Mouse (Mus musculus): ENCODE results near the gene Sh3bp5. TPM values are rescaled to one million over a fixed set of nuclear protein-coding genes. Genes with fewer than 3 reads are reported as not detected.

The Sh3bp5 gene
- polyA plus RNA-seq, 2 experiments = 22.2 to 49.1 TPM

GRCm38 (mm10) chr14:31428211-31429003 is 7.5 kb downstream of the Sh3bp5 start:
- peaks cover 38% of the 10 kb centered on the region for H3K36me3 ChIP-seq (ENCODE audit: control insufficient read depth, insufficient read depth, low read length)
- H3K27ac ChIP-seq (replicated peaks; ENCODE audit: low read depth, low read length) = no peak overlapping the region
- no peak overlapping the region for H3K9ac ChIP-seq (ENCODE audit: low read depth, low read length, severe bottlenecking)
- no peak overlapping the region for H3K4me2 ChIP-seq (replicated peaks; ENCODE audit: low read depth, low read length, severe bottlenecking)
- peaks cover 4% of the 10 kb centered on the region; the same call in 1 of the 2 replicates for H3K9me3 ChIP-seq (ENCODE audit: control insufficient read depth, low read length)
- no peak overlapping the region for H3K4me3 ChIP-seq (replicated peaks; ENCODE audit: low read length)
- peaks cover 22% of the 10 kb centered on the region for H3K4me1 ChIP-seq (ENCODE audit: control insufficient read depth, insufficient read depth, low read length)
- ATAC-seq (ENCODE audit: low FRiP score, low read depth) = no peak
- TF ChIP-seq POLR2A (IDR thresholded peaks at IDR 0.05; ENCODE audit: borderline replicate concordance, extremely low read depth, insufficient read depth, insufficient read length) = no peak
- 71% methylated on average over 15 of the region's 15 CpGs for WGBS
- DNase-seq (ENCODE audit: low spot score) = no peak
- no peaks in the 10 kb centered on the region for H3K27me3 ChIP-seq (ENCODE audit: control insufficient read depth, insufficient read depth, low read length)

DNA sequence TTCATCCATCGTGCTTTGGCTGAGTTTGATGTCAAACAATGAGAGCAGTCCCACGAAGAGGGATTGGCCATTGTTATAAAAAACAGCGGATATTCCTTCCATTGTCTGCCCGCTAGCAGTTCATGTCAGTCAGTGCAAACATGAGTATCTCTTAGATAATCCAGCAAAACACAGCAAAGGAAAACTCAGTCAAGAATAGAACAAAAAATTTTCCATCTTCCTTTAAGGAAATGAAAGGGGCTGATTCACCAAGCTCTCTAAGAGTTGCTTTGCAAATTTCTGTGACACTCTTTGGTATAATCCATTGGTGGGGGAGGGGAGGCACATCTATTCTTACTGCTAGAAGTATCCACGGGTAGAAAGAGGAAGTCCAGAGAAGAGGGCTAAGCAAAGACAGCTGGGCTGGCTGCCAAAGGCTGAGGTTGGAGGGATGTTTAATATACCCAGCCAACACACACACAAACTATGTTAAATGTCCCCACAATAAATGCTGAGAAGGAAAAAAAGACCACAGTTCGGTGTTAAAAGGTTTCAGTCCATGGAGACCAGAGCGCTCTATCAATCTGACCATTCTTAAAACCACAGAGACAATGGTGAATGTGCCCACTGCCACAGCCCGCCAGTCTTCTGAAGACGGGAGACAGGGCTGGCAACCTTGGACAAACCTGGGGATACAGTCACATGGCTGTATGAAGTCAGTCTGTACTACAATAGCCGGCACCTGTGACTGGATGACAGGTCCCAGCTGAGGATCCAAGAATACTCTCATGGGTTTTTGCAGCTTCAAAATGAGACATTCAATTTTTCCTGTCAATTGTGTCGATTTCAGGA is 12.7 kb downstream of the Sh3bp5 start:
- Histone ChIP-seq H3K36me3 (ENCODE audit: control insufficient read depth, insufficient read depth, low read length) (peaks cover 28% of the 10 kb centered on the region), H3K4me3 (replicated peaks; ENCODE audit: low read length) (no peak overlapping the region), H3K27me3 (ENCODE audit: control insufficient read depth, insufficient read depth, low read length) (no peaks in the 10 kb centered on the region), H3K4me2 (replicated peaks; ENCODE audit: low read depth, low read length, severe bottlenecking) (no peak overlapping the region), H3K4me1 (ENCODE audit: control insufficient read depth, insufficient read depth, low read length) (no peaks in the 10 kb centered on the region), H3K9ac (ENCODE audit: low read depth, low read length, severe bottlenecking) (no peak overlapping the region), H3K9me3 (ENCODE audit: control insufficient read depth, low read length) (peaks cover 4% of the 10 kb centered on the region; the same call in 1 of the 2 replicates), H3K27ac (replicated peaks; ENCODE audit: low read depth, low read length) (no peak overlapping the region)
- ATAC-seq (ENCODE audit: low FRiP score, low read depth) = 0 out of 2 replicates have a peak, but pooled peaks have one; percentile 26
- peak; percentile 70 for DNase-seq (ENCODE audit: low spot score)
- 79% methylated on average over 11 of the region's 11 CpGs for WGBS
- no peak for TF ChIP-seq POLR2A (IDR thresholded peaks at IDR 0.05; ENCODE audit: borderline replicate concordance, extremely low read depth, insufficient read depth, insufficient read length)

DNA sequence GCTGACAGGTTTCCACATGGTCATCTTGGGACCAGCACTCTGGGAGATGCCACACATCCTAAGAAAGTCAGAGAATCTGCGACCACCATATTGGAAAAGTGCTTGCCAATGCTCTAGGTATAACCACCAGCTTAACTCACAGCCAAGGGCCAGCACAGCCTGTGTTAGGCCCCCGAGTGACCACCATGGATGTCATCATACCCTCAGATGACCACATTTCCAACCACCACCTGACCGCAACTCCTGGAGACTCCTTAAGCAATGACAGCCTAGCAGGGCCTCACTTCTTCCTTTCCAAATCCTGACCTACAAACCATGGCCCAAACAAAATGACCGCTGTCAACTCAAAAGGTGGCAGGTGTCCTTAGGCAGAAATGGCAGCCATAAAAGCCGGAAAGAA is 13.5 kb downstream of the Sh3bp5 start:
- peaks cover 20% of the 10 kb centered on the region for H3K36me3 ChIP-seq (ENCODE audit: control insufficient read depth, insufficient read depth, low read length)
- 97% methylated on average over 5 of the region's 5 CpGs for WGBS
- no peak overlapping the region for H3K27ac ChIP-seq (replicated peaks; ENCODE audit: low read depth, low read length)

DNA sequence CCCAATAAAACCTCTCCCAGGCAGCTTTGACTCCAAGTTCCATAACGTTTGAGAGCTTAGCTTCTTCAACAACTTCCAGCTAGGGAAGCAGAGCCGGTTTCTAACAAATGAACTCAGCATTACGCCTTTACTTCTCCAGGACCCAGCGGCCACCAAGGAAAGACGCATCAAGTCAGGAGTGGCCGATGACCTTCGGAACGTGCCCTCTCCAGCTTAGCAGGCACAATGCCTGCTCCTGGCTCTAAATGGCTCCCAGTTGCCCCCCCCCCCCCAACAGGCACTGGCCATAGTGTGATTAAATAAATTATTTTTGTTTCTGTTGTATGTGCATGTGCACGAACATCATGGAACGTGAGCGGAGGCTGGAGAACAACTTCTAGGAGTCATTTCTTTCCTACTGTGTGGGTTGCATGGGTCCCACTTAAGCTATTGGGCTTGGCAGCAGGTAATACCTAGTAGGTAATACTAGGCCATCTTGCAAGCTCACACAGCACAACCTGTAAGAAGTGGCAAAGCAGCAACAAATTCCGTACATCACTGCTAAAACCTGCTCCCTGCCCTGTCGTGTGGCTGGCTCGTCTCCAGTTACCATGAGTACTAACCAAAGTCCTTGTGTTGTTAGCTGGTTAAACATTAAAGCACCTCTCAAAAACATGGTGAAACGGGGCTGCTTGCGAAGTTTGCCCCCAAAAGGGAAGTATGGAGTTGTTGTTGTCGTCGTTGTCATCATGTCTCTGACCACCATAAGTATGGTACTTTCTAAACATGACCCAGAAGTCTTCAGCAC is 14.2 kb downstream of the Sh3bp5 start:
- WGBS = 88% methylated on average over 18 of the region's 18 CpGs
- ATAC-seq (ENCODE audit: low FRiP score, low read depth) (no peak), DNase-seq (ENCODE audit: low spot score) (no peak)
- no peaks in the 10 kb centered on the region for H3K4me1 ChIP-seq (ENCODE audit: control insufficient read depth, insufficient read depth, low read length)
- H3K27ac ChIP-seq (replicated peaks; ENCODE audit: low read depth, low read length) = no peak overlapping the region
- no peak overlapping the region for H3K4me2 ChIP-seq (replicated peaks; ENCODE audit: low read depth, low read length, severe bottlenecking)
- no peak overlapping the region for H3K9ac ChIP-seq (ENCODE audit: low read depth, low read length, severe bottlenecking)
- no peaks in the 10 kb centered on the region for H3K27me3 ChIP-seq (ENCODE audit: control insufficient read depth, insufficient read depth, low read length)
- peaks cover 13% of the 10 kb centered on the region for H3K36me3 ChIP-seq (ENCODE audit: control insufficient read depth, insufficient read depth, low read length)
- peaks cover 4% of the 10 kb centered on the region; the same call in 1 of the 2 replicates for H3K9me3 ChIP-seq (ENCODE audit: control insufficient read depth, low read length)
- no peak for TF ChIP-seq POLR2A (IDR thresholded peaks at IDR 0.05; ENCODE audit: borderline replicate concordance, extremely low read depth, insufficient read depth, insufficient read length)
- H3K4me3 ChIP-seq (replicated peaks; ENCODE audit: low read length) = no peak overlapping the region

More for the DNA sequence above, 13.5 kb downstream of the Sh3bp5 start:
- ATAC-seq (ENCODE audit: low FRiP score, low read depth) (no peak), DNase-seq (ENCODE audit: low spot score) (no peak)
- Histone ChIP-seq H3K4me3 (replicated peaks; ENCODE audit: low read length) (no peak overlapping the region), H3K27me3 (ENCODE audit: control insufficient read depth, insufficient read depth, low read length) (no peaks in the 10 kb centered on the region), H3K9me3 (ENCODE audit: control insufficient read depth, low read length) (peaks cover 4% of the 10 kb centered on the region; the same call in 1 of the 2 replicates), H3K4me1 (ENCODE audit: control insufficient read depth, insufficient read depth, low read length) (no peaks in the 10 kb centered on the region), H3K4me2 (replicated peaks; ENCODE audit: low read depth, low read length, severe bottlenecking) (no peak overlapping the region), H3K9ac (ENCODE audit: low read depth, low read length, severe bottlenecking) (no peak overlapping the region)
- no peak for TF ChIP-seq POLR2A (IDR thresholded peaks at IDR 0.05; ENCODE audit: borderline replicate concordance, extremely low read depth, insufficient read depth, insufficient read length)

DNA sequence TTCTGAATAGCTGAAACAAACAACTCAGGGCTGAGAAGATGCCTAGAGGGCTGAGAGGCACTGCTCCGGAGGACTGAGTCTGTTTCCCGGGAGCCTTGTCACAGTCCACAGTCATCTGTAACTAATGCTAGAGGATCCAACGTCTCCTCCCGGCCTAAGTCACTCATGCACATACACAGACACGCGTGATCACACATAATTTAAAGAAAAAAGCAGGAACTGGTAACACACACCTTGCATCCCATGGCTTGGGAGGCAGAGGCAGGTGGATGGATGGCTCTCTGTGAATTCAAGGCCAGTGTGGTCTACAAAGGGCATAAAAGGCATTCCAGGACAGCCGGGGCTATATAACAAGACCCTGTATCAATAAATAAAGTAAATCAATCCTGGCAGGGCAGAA is 14.9 kb downstream of the Sh3bp5 start:
- H3K4me1 ChIP-seq (ENCODE audit: control insufficient read depth, insufficient read depth, low read length) = no peaks in the 10 kb centered on the region
- H3K9me3 ChIP-seq (ENCODE audit: control insufficient read depth, low read length) = peaks cover 4% of the 10 kb centered on the region; the same call in 1 of the 2 replicates
- TF ChIP-seq POLR2A (IDR thresholded peaks at IDR 0.05; ENCODE audit: borderline replicate concordance, extremely low read depth, insufficient read depth, insufficient read length) = no peak
- H3K27ac ChIP-seq (replicated peaks; ENCODE audit: low read depth, low read length) = no peak overlapping the region
- H3K9ac ChIP-seq (ENCODE audit: low read depth, low read length, severe bottlenecking) = no peak overlapping the region
- no peak overlapping the region for H3K4me2 ChIP-seq (replicated peaks; ENCODE audit: low read depth, low read length, severe bottlenecking)
- WGBS = 78% methylated on average over 7 of the region's 7 CpGs
- H3K4me3 ChIP-seq (replicated peaks; ENCODE audit: low read length) = no peak overlapping the region
- no peaks in the 10 kb centered on the region for H3K27me3 ChIP-seq (ENCODE audit: control insufficient read depth, insufficient read depth, low read length)
- ATAC-seq (ENCODE audit: low FRiP score, low read depth) = no peak
- peaks cover 6% of the 10 kb centered on the region for H3K36me3 ChIP-seq (ENCODE audit: control insufficient read depth, insufficient read depth, low read length)
- DNase-seq (ENCODE audit: low spot score) = no peak
